Mouse (Mus musculus) thymus, postnatal 0 days (tissue): Measurements from ENCODE around the gene Gm5065. TPM values are rescaled to one million over a fixed set of nuclear protein-coding genes. Genes with fewer than 3 reads are reported as not detected.

Experiments
- DNase-seq: peaks from one replicate; pipeline ENCODE4 v3.0.0-alpha.2; 2015; ENCODE audit warnings: low spot score
- polyA plus RNA-seq: library from polyadenylated mRNA; unstranded; fragments of >200 nt; fragmentation: Nextera tagmentation; extraction: Ambion mirVana; gene quantifications from 2 replicates; pipeline ENCODE4 v1.2.1, GENCODE M21; 2015

The Gm5065 gene
- polyA plus RNA-seq = not detected in 2 replicates

DNA sequence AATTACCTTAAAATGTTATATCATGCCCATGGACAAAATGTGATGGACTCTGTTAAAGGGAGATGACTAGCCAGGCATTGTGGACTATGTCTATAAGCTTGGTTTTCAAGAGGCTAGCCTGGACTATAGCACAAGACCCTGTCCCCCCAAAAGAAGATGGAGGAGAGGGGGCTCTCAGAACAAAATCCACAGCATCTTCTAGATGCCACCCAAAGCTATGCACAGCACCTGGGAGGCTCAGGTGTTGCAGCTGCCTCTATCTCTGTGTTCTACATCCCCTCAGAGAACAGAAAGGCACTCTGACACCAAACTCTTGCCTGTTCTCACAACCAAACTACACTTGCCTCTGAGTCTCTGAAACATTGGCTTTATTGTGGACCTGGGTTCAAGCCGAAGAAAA, at the start of gene Gm5065:
Gm5065 (plus strand) TSS at position 301 of the 400 bp plus-strand sequence.
- no peak for DNase-seq

DNA sequence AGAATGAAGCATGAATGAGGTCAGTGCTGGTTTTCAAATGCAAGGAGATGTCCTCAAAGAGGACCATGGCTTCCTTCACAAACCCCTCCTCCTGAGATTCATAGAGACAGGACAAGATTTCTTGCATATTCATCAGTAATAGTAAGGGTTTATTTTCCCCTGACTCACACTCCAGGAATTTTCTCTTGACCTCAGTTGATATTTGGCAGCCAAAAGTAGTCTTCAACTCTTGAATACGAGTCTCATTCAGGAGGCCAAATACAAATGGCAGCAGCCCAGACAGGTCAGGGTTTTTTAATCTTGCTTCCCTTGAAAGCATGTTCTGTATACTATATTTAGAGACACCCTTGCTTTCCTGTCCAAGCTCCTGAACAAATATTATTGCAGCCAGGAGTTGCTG, 22.8 kb upstream of the Gm5065 start:
- no peak for DNase-seq

DNA sequence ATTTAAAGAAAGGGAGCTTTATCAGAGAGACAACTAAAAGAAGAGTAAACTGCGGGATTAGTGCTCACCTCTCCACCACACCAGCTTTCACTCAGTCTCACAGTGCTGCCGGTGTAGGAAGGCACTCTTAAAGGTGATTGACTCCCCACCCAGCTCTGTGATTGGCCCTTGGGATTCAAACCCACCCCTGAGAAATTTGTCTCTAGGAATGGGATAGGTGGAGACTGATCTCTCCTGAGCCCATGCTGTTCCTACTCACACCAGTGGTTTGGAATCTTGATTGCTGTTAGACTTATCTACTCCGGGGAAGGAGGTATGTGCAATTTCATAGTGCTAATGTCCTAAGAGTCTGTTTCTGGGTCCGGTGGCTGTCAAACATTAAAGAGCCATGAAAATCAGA, 598 bp downstream of the Gm5065 start, which contains the start of gene Nlrp2:
Nlrp2 (minus strand) TSS at position 101 of the 400 bp plus-strand sequence.
- DNase-seq = no peak

DNA sequence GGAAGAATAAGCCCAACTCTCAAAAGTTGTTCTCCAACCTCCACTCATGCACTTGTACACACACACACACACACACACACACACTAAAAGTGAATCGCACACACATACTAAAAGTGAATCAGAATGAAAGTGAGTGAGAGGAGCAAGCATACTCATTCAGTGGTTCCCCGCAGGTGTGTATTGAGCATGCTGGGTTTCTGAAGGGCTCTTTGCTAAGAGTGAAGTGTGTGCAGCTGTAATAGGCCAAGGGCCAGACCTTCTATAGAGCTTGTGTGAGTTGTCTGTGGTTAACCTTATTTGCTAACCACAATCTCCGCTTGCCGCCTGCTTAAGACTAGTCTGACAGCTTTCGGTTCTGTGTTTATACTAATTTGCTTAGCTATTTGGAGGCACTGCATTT, 13.3 kb downstream of the Gm5065 start:
- DNase-seq = peak; percentile 19

DNA sequence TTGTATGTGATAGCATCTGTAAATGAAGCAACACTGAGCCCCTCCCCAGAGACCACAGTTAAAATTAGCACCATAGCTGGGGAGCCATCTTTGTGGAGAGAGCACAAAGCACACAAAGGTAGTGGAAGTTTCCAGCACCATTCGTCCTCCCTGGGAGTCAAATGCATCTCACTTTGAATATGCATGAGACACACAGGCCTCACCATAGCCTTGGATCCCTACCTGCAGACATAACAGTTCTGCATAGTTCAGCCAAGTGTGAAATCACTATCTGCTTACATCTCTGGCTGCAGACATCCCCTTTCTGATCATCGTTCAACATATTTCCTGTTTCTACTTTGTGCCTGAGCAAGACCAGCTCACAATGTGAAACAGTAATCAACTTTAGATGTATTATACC, 16.4 kb downstream of the Gm5065 start:
- no peak for DNase-seq

DNA sequence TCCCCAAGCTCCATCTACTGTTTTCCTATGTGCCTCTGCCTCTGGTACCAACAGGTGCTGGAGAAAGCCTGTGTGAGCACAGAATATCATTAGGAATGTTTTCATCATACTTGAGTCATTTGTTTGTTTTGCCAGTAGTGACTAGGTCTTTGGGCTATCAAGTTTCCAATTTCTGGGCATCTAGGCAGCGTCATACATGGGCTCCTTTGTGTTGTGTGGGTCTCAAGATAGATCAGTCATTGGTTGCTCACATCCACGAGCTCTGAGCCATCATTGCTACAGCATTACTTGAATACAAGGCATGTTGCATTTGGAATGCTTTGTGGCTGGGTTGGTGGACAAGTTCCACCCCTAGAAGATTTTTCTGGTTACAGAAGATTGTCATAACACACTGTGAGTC, 55.9 kb downstream of the Gm5065 start:
- no peak for DNase-seq

Other genes starting within 250 kb of the Gm5065 start
- gene Rfpl4, start 233.6 kb upstream of the Gm5065 start, polyA plus RNA-seq = not detected in 2 replicates
- gene Rasl2-9, start 224.6 kb upstream of the Gm5065 start, polyA plus RNA-seq = 0.13 and 0.40 TPM in 2 replicates
- not detected in 2 replicates for gene Vmn1r55, start 200.9 kb upstream of the Gm5065 start, polyA plus RNA-seq
- not detected in 2 replicates for gene Vmn1r56, start 153.8 kb upstream of the Gm5065 start, polyA plus RNA-seq
- gene Vmn1r57, start 132.0 kb upstream of the Gm5065 start, polyA plus RNA-seq = not detected in 2 replicates
- gene Nlrp2, start 498 bp downstream of the Gm5065 start, polyA plus RNA-seq = not detected in 2 replicates
- gene Vmn1r58, start 62.9 kb downstream of the Gm5065 start, polyA plus RNA-seq = not detected in 2 replicates
- not detected in 2 replicates for gene Vmn1r59, start 106.2 kb downstream of the Gm5065 start, polyA plus RNA-seq
- gene Vmn2r28, start 143.4 kb downstream of the Gm5065 start, polyA plus RNA-seq = not detected in 2 replicates
- not detected in 2 replicates for gene Vmn1r60, start 196.8 kb downstream of the Gm5065 start, polyA plus RNA-seq